Mouse (Mus musculus): ENCODE measurements at regions not wholly inside any gene's neighbourhood (a gene's known extent, or its start where the extent isn't known, plus 50 kb on each side); places are given as distances from the start of the nearest gene placed in this dataset.

- TF ChIP-seq MAFK (IDR thresholded peaks at IDR 0.05; ENCODE audit: insufficient replicate concordance, low read length) = no peak
- TF ChIP-seq CHD2 (IDR thresholded peaks at IDR 0.05; ENCODE audit: low read length) = no peak
- no peak for TF ChIP-seq HCFC1 (IDR thresholded peaks at IDR 0.05; ENCODE audit: low read depth, low read length)
- no peak for TF ChIP-seq CTCF (conservative IDR thresholded peaks at IDR 0.05 in 1 of 2, IDR thresholded peaks at IDR 0.05 in 1 of 2; ENCODE audit: low read depth in 2 of 2, low read length in 2 of 2)
- no peak for TF ChIP-seq IRF4 (IDR thresholded peaks at IDR 0.05; ENCODE audit: low read depth, low read length)
- TF ChIP-seq SIN3A (IDR thresholded peaks at IDR 0.05; ENCODE audit: low read length) = no peak
- TF ChIP-seq POLR2AphosphoS2 (IDR thresholded peaks at IDR 0.05; ENCODE audit: low read depth, low read length) = no peak
- TF ChIP-seq NRF1 (IDR thresholded peaks at IDR 0.05; ENCODE audit: low read depth, low read length) = no peak
- no peak for TF ChIP-seq ZC3H11A (IDR thresholded peaks at IDR 0.05; ENCODE audit: low read depth, low read length)
- no peak for TF ChIP-seq MYC (IDR thresholded peaks at IDR 0.05; ENCODE audit: low read depth, low read length)
- no peak for TF ChIP-seq ZNF384 (IDR thresholded peaks at IDR 0.05; ENCODE audit: low read depth, low read length)
- TF ChIP-seq JUN (IDR thresholded peaks at IDR 0.05; ENCODE audit: insufficient read depth, low read depth, low read length) = no peak
- TF ChIP-seq ETS1 (conservative IDR thresholded peaks at IDR 0.05; ENCODE audit: low read depth, low read length) = no peak
- TF ChIP-seq GABPA (IDR thresholded peaks at IDR 0.05; ENCODE audit: insufficient replicate concordance, low read depth, low read length) = no peak
- no peak for TF ChIP-seq NELFE (IDR thresholded peaks at IDR 0.05; ENCODE audit: low read depth, low read length)
- no peak for TF ChIP-seq MAX (IDR thresholded peaks at IDR 0.05; ENCODE audit: low read length)
- no peak for DNase-seq (ENCODE audit: extremely low read depth)
- Histone ChIP-seq H3K9ac (ENCODE audit: insufficient read depth, low read depth) (no peak overlapping the region), H3K79me2 (replicated peaks; ENCODE audit: control insufficient read depth, extremely low read depth, insufficient read depth, poor library complexity, severe bottlenecking) (no peaks in the 10 kb centered on the region), H3K9me3 (replicated peaks; ENCODE audit: low read length) (peaks cover 6% of the 10 kb centered on the region), H3K36me3 (replicated peaks in 1 of 2; ENCODE audit: control insufficient read depth in 1 of 2, insufficient read depth in 1 of 2, low read length in 1 of 2) (no peaks in the 10 kb centered on the region), H3K4me1 (ENCODE audit: control insufficient read depth in 1 of 2, insufficient read depth in 2 of 2) (peaks cover 13 to 28% of the 10 kb centered on the region in 2 experiments), H3K4me2 (ENCODE audit: insufficient read depth, low read depth, poor library complexity, severe bottlenecking) (no peak overlapping the region), H3K27me3 (replicated peaks) (no peaks in the 10 kb centered on the region), H3K4me3 (replicated peaks in 1 of 3; ENCODE audit: low read depth in 2 of 3, low read length in 2 of 3, poor library complexity in 1 of 3) (no peak overlapping the region), H3K27ac (ENCODE audit: insufficient read depth, low read depth) (no peak overlapping the region)
- in situ Hi-C loops (cut with MboI; ENCODE audit: low pct_ligation_motif_present, low pct_unique_long_range_greater_than_20kb, low sequenced_read_pairs) (loop anchor here (25.0 kb wide), 1 partner anchor 153 kb away; no protein-coding TSS in a partner anchor), dilution Hi-C loops (cut with MboI; ENCODE audit: extremely low pct_ligation_motif_present, extremely low pct_unique_long_range_greater_than_20kb, low sequenced_read_pairs) (no loop called here)
Observed at GRCm38 (mm10) chr8:26283957-26284356, 164.6 kb downstream of the Gm45692 start.

GRCm38 (mm10) chr8:26287665-26288064, 168.3 kb downstream of the Gm45692 start:
- H3K36me3 ChIP-seq (replicated peaks in 1 of 2; ENCODE audit: control insufficient read depth in 1 of 2, insufficient read depth in 1 of 2, low read length in 1 of 2) = no peaks in the 10 kb centered on the region
- in situ Hi-C loops (cut with MboI; ENCODE audit: low pct_ligation_motif_present, low pct_unique_long_range_greater_than_20kb, low sequenced_read_pairs) = loop anchor here (25.0 kb wide), 1 partner anchor 150 kb away; no protein-coding TSS in a partner anchor
- no peak overlapping the region for H3K27ac ChIP-seq (ENCODE audit: insufficient read depth, low read depth)
- no peak overlapping the region for H3K4me2 ChIP-seq (ENCODE audit: insufficient read depth, low read depth, poor library complexity, severe bottlenecking)
- H3K4me1 ChIP-seq (ENCODE audit: control insufficient read depth in 1 of 2, insufficient read depth in 2 of 2) = peaks cover 0 to 4% of the 10 kb centered on the region in 2 experiments; a peak in 2 of 4 replicates
- no peaks in the 10 kb centered on the region for H3K27me3 ChIP-seq (replicated peaks)
- TF ChIP-seq POLR2A (IDR thresholded peaks at IDR 0.05; ENCODE audit: low read depth, low read length) = no peak
- TF ChIP-seq MXI1 (IDR thresholded peaks at IDR 0.05; ENCODE audit: low read depth, low read length) = no peak
- no peak for TF ChIP-seq CHD1 (IDR thresholded peaks at IDR 0.05; ENCODE audit: low read depth, low read length)
- no peak for TF ChIP-seq GABPA (IDR thresholded peaks at IDR 0.05; ENCODE audit: insufficient replicate concordance, low read depth, low read length)
- TF ChIP-seq POLR2AphosphoS2 (IDR thresholded peaks at IDR 0.05; ENCODE audit: low read depth, low read length) = no peak
- TF ChIP-seq ZMIZ1 (IDR thresholded peaks at IDR 0.05; ENCODE audit: low read depth, low read length) = no peak
- no peak for TF ChIP-seq CHD2 (IDR thresholded peaks at IDR 0.05; ENCODE audit: low read length)
- TF ChIP-seq JUND (conservative IDR thresholded peaks at IDR 0.05; ENCODE audit: low read depth, low read length) = no peak
- no peak for TF ChIP-seq CTCF (conservative IDR thresholded peaks at IDR 0.05 in 1 of 2, IDR thresholded peaks at IDR 0.05 in 1 of 2; ENCODE audit: low read depth in 2 of 2, low read length in 2 of 2)
- TF ChIP-seq MAX (IDR thresholded peaks at IDR 0.05; ENCODE audit: low read length) = no peak
- TF ChIP-seq TCF12 (IDR thresholded peaks at IDR 0.05; ENCODE audit: low read depth, low read length) = no peak
- TF ChIP-seq MAFK (IDR thresholded peaks at IDR 0.05; ENCODE audit: insufficient replicate concordance, low read length) = no peak
- no peak for TF ChIP-seq E2F4 (IDR thresholded peaks at IDR 0.05; ENCODE audit: insufficient replicate concordance, low read depth, low read length)
- TF ChIP-seq UBTF (IDR thresholded peaks at IDR 0.05; ENCODE audit: low read depth, low read length) = no peak
- no peak for TF ChIP-seq EP300 (IDR thresholded peaks at IDR 0.05; ENCODE audit: low read length)
- no peak for TF ChIP-seq SMC3 (IDR thresholded peaks at IDR 0.05; ENCODE audit: low read depth, low read length)
- H3K9me3 ChIP-seq (replicated peaks; ENCODE audit: low read length) = peaks cover 3% of the 10 kb centered on the region
- no peak for DNase-seq (ENCODE audit: extremely low read depth)
- H3K4me3 ChIP-seq (replicated peaks in 1 of 3; ENCODE audit: low read depth in 2 of 3, low read length in 2 of 3, poor library complexity in 1 of 3) = no peak overlapping the region
- no peaks in the 10 kb centered on the region for H3K79me2 ChIP-seq (replicated peaks; ENCODE audit: control insufficient read depth, extremely low read depth, insufficient read depth, poor library complexity, severe bottlenecking)
- dilution Hi-C loops (cut with MboI; ENCODE audit: extremely low pct_ligation_motif_present, extremely low pct_unique_long_range_greater_than_20kb, low sequenced_read_pairs) = no loop called here
- no peak overlapping the region for H3K9ac ChIP-seq (ENCODE audit: insufficient read depth, low read depth)
